ENCODE assay signal across 17 mouse cellular contexts in genomic region chr10:89764457-89765121, GRCm38 (mm10). TPM values are rescaled to one million over a fixed set of nuclear protein-coding genes. Genes with fewer than 3 reads are reported as not detected.
DNase-seq lines count a peak whose midpoint lies in the region; ATAC-seq and TF ChIP-seq lines count a peak whose summit lies in the region.
"Had no signal": no experiment of that assay in that cellular context is flagged by ENCODE, and none has a peak within 500 bp of the region (broad histone marks: within the 10 kb centered on the region; RNA-seq: fewer than 3 reads in every experiment).

No protein-coding gene starts in this region.

- no peak overlapping the region for H3K9ac ChIP-seq in heart, embryonic 15.5 days
- H3K9ac ChIP-seq in MEL (ENCODE audit: control insufficient read depth, low read depth, low read length, poor library complexity, severe bottlenecking) = peak overlapping the region; percentile 55
- H3K9ac ChIP-seq in liver, embryonic 14.5 days (replicated peaks) = peak overlapping the region; percentile 13; the same call in 1 of the 2 replicates
- H3K9ac ChIP-seq: forebrain, postnatal 0 days; lung, embryonic 15.5 days; midbrain, embryonic 13.5 days had no signal

- no peak for TF ChIP-seq RAD21 in MEL (IDR thresholded peaks at IDR 0.05; ENCODE audit: low read depth, low read length)

- no peaks in the 10 kb centered on the region for H3K27me3 ChIP-seq in heart, embryonic 15.5 days
- H3K27me3 ChIP-seq in MEL (ENCODE audit: control insufficient read depth in 1 of 2, insufficient read depth in 2 of 2, low read length in 2 of 2) = no peaks in the 10 kb centered on the region
- no peaks in the 10 kb centered on the region for H3K27me3 ChIP-seq in liver, embryonic 14.5 days (ENCODE audit: control insufficient read depth, insufficient read depth, low read length)
- H3K27me3 ChIP-seq: lung, embryonic 15.5 days; midbrain, embryonic 13.5 days had no signal

- no peak; the same call in 1 of the 2 replicates for ATAC-seq in heart, embryonic 15.5 days (replicated peaks; ENCODE audit: insufficient number of reproducible peaks, insufficient read depth, low FRiP score, low read depth)
- no peak for ATAC-seq in liver, embryonic 14.5 days (ENCODE audit: insufficient read depth)
- ATAC-seq: forebrain, postnatal 0 days; hindbrain, embryonic 16.5 days; midbrain, embryonic 13.5 days had no signal

- TF ChIP-seq EP300 in MEL (IDR thresholded peaks at IDR 0.05; ENCODE audit: low read depth in 1 of 2, low read length in 2 of 2) = peak; percentile 78 to 79
- 0 out of 2 replicates have a peak, but pooled peaks have one; percentile 8 for TF ChIP-seq EP300 in liver, embryonic 14.5 days (IDR thresholded peaks at IDR 0.05; ENCODE audit: low read depth)

- peaks cover 22% of the 10 kb centered on the region for H3K4me1 ChIP-seq in heart, embryonic 15.5 days (replicated peaks)
- H3K4me1 ChIP-seq in MEL (ENCODE audit: control insufficient read depth in 1 of 2, insufficient read depth in 2 of 2, low read length in 2 of 2) = peaks cover 11 to 16% of the 10 kb centered on the region in 2 experiments
- peaks cover 6 to 23% of the 10 kb centered on the region in 2 experiments; a peak in 3 of 4 replicates for H3K4me1 ChIP-seq in liver, embryonic 14.5 days (replicated peaks; ENCODE audit: control insufficient read depth in 2 of 2, insufficient read depth in 2 of 2, low read length in 1 of 2)
- H3K4me1 ChIP-seq: limb, embryonic 10.5 days; midbrain, embryonic 13.5 days had no signal

- no peak overlapping the region for H3K4me2 ChIP-seq in heart, embryonic 15.5 days
- peak overlapping the region; percentile 24 for H3K4me2 ChIP-seq in liver, embryonic 14.5 days (ENCODE audit: low read depth)
- H3K4me2 ChIP-seq: lung, embryonic 15.5 days; midbrain, embryonic 13.5 days had no signal

- no peak for TF ChIP-seq CTCF in MEL (IDR thresholded peaks at IDR 0.05 in 2 of 3, conservative IDR thresholded peaks at IDR 0.05 in 1 of 3; ENCODE audit: control insufficient read depth in 1 of 3, insufficient read depth in 1 of 3, low read depth in 2 of 3, low read length in 3 of 3, poor library complexity in 1 of 3, severe bottlenecking in 1 of 3)
- TF ChIP-seq CTCF in liver, embryonic 14.5 days (IDR thresholded peaks at IDR 0.05; ENCODE audit: low read depth) = no peak

- H3K79me2 ChIP-seq in MEL (ENCODE audit: control insufficient read depth, insufficient read depth, low read length, poor library complexity) = peaks cover 8% of the 10 kb centered on the region; the same call in 1 of the 2 replicates

- no peaks in the 10 kb centered on the region for H3K36me3 ChIP-seq in heart, embryonic 15.5 days
- peaks cover 0 to 9% of the 10 kb centered on the region in 2 experiments; a peak in 2 of 4 replicates for H3K36me3 ChIP-seq in MEL (ENCODE audit: control insufficient read depth in 1 of 2, insufficient read depth in 2 of 2, low read length in 2 of 2)
- H3K36me3 ChIP-seq in liver, embryonic 14.5 days (replicated peaks; ENCODE audit: control insufficient read depth, insufficient read depth, low read depth) = no peaks in the 10 kb centered on the region
- H3K36me3 ChIP-seq: limb, embryonic 10.5 days; lung, embryonic 15.5 days; midbrain, embryonic 13.5 days had no signal

- H3K27ac ChIP-seq in heart, embryonic 15.5 days = peak overlapping the region; percentile 56
- peak overlapping the region; percentile 75 for H3K27ac ChIP-seq in MEL (ENCODE audit: control insufficient read depth, low read depth, low read length)
- H3K27ac ChIP-seq in liver, embryonic 14.5 days = no peak overlapping the region
- H3K27ac ChIP-seq: limb, embryonic 10.5 days; lung, embryonic 15.5 days; midbrain, embryonic 13.5 days; stomach, postnatal 0 days had no signal

- no peaks in the 10 kb centered on the region for H3K9me3 ChIP-seq in heart, embryonic 15.5 days (replicated peaks)
- no peaks in the 10 kb centered on the region for H3K9me3 ChIP-seq in MEL (replicated peaks; ENCODE audit: insufficient read depth, low read length)
- no peaks in the 10 kb centered on the region for H3K9me3 ChIP-seq in liver, embryonic 14.5 days (ENCODE audit: control insufficient read depth, low read length)
- H3K9me3 ChIP-seq: limb, embryonic 10.5 days; lung, embryonic 15.5 days; midbrain, embryonic 13.5 days had no signal

- no peak for DNase-seq in heart, adult 8-10 months (ENCODE audit: low spot score)
- DNase-seq in 416B (ENCODE audit: low read depth) (peak; percentile 77), MEL (ENCODE audit: low read depth, low spot score) (peak; percentile 72)
- DNase-seq in liver, embryonic 14.5 days (ENCODE audit: low read depth in 3 of 3, low spot score in 3 of 3) = no peak
- DNase-seq in adrenal gland, postnatal 14 days = no peak
- no peak for DNase-seq in urinary bladder, adult 2 months (ENCODE audit: low spot score)
- no peak for DNase-seq in gastrocnemius, adult 18-20 months (ENCODE audit: low spot score)
- DNase-seq: adrenal gland, postnatal 10 days; forebrain, postnatal 0 days; kidney, adult 9 months had no signal

- no peak overlapping the region for H3K4me3 ChIP-seq in heart, embryonic 15.5 days
- H3K4me3 ChIP-seq in MEL (ENCODE audit: control insufficient read depth in 1 of 2, insufficient read depth in 1 of 2, low read depth in 2 of 2, low read length in 2 of 2) = peak overlapping the region; percentile 19 to 37
- no peak overlapping the region for H3K4me3 ChIP-seq in liver, embryonic 14.5 days (ENCODE audit: insufficient read depth in 1 of 2, low read depth in 2 of 2, low read length in 2 of 2)
- H3K4me3 ChIP-seq: limb, embryonic 10.5 days; lung, embryonic 15.5 days; midbrain, embryonic 13.5 days had no signal

- WGBS in heart, embryonic 15.5 days = 61% methylated on average over 9 of the region's 9 CpGs
- 20% methylated on average over 9 of the region's 9 CpGs for WGBS in liver, embryonic 14.5 days (ENCODE audit: insufficient replicate concordance)

- TF ChIP-seq POLR2A in MEL (IDR thresholded peaks at IDR 0.05; ENCODE audit: control insufficient read depth in 1 of 2, insufficient read depth in 1 of 2, low read depth in 1 of 2, low read length in 2 of 2, poor library complexity in 1 of 2) = no peak

TF ChIP-seq in MEL, 35 proteins besides CTCF, POLR2A, EP300 and RAD21:
- 0 out of 2 replicates have a peak, but pooled peaks have one; percentile 19 for TF ChIP-seq TBP (IDR thresholded peaks at IDR 0.05; ENCODE audit: low read depth, low read length)
- no peak for TF ChIP-seq UBTF (IDR thresholded peaks at IDR 0.05; ENCODE audit: borderline replicate concordance, insufficient read depth, low read depth, low read length)
- no peak for TF ChIP-seq ZC3H11A (IDR thresholded peaks at IDR 0.05; ENCODE audit: low read depth, low read length)
- TF ChIP-seq POLR2AphosphoS2 (IDR thresholded peaks at IDR 0.05; ENCODE audit: low read length) = no peak
- no peak for TF ChIP-seq MYB (IDR thresholded peaks at IDR 0.05; ENCODE audit: low read depth, low read length)
- no peak for TF ChIP-seq RCOR1 (IDR thresholded peaks at IDR 0.05; ENCODE audit: low read depth, low read length)
- no peak for TF ChIP-seq MAZ (IDR thresholded peaks at IDR 0.05; ENCODE audit: low read depth, low read length)
- TF ChIP-seq HCFC1 (IDR thresholded peaks at IDR 0.05; ENCODE audit: low read depth, low read length) = 0 out of 2 replicates have a peak, but pooled peaks have one; percentile 40
- peak; percentile 97 for TF ChIP-seq SIN3A (IDR thresholded peaks at IDR 0.05; ENCODE audit: low read length)
- peak; percentile 75 for TF ChIP-seq MXI1 (IDR thresholded peaks at IDR 0.05; ENCODE audit: low read depth, low read length)
- peak; percentile 23; the same call in 1 of the 2 replicates for TF ChIP-seq BHLHE40 (IDR thresholded peaks at IDR 0.05; ENCODE audit: borderline replicate concordance, low read depth, low read length)
- TF ChIP-seq GATA1 (IDR thresholded peaks at IDR 0.05; ENCODE audit: low read depth, low read length) = peak; percentile 83
- TF ChIP-seq ELF1 (IDR thresholded peaks at IDR 0.05; ENCODE audit: low read depth, low read length) = no peak
- TF ChIP-seq ZNF384 (IDR thresholded peaks at IDR 0.05; ENCODE audit: low read depth, low read length) = peak; percentile 93
- TF ChIP-seq JUND (IDR thresholded peaks at IDR 0.05; ENCODE audit: low read depth, low read length) = no peak
- TF ChIP-seq MYC (IDR thresholded peaks at IDR 0.05; ENCODE audit: low read depth, low read length) = peak; percentile 13; the same call in 1 of the 2 replicates
- TF ChIP-seq ETS1 (IDR thresholded peaks at IDR 0.05; ENCODE audit: low read depth, low read length) = peak; percentile 99
- peak; percentile 78 for TF ChIP-seq TCF12 (IDR thresholded peaks at IDR 0.05; ENCODE audit: low read depth, low read length)
- TF ChIP-seq POLR2AphosphoS5 (IDR thresholded peaks at IDR 0.05; ENCODE audit: borderline replicate concordance, low read depth, low read length) = no peak

RNA-seq across cellular contexts. Expression of gene Uhrf1bp1l, which starts 19.8 kb away (rescaled TPM):
- 18.0 and 19.2 TPM in 2 replicates for polyA plus RNA-seq in heart, embryonic 15.5 days (2015; fragmentation: Nextera tagmentation; extraction: Ambion mirVana)
- total RNA-seq in heart, adult 8-10 months (2022) = 10 to 100 TPM; 23.9 to 28.9 (median 27.7) TPM
- 26.0 and 29.4 TPM in 2 replicates for total RNA-seq in MEL (2012; rRNA removed)
- 10 to 100 TPM; 23.7 to 44.8 TPM for polyA plus RNA-seq in MEL (2012; ENCODE audit: insufficient read depth in 1 of 2, insufficient read length in 2 of 2, low read depth in 1 of 2, low replicate concordance in 2 of 2, missing spikeins in 1 of 2)
- polyA plus RNA-seq in liver, embryonic 14.5 days (2012; rRNA removed) = 5.7 and 9.6 TPM in 2 replicates
- 9.4 and 9.6 TPM in 2 replicates for polyA plus RNA-seq in liver, embryonic 14.5 days (2014; fragmentation: Nextera tagmentation; extraction: Ambion mirVana)
- 61.7 and 66.2 TPM in 2 replicates for total RNA-seq in adrenal gland, postnatal 14 days (2021)
- 42.7 and 43.8 TPM in 2 replicates for polyA plus RNA-seq in urinary bladder, adult 2 months (2012; rRNA removed)
- total RNA-seq in gastrocnemius, adult 18-20 months (2021) = 10 to 100 TPM; 13.2 to 21.6 TPM

RNA-seq across cellular contexts. Expression of gene Actr6, which starts 32.5 kb away (rescaled TPM):
- polyA plus RNA-seq in heart, embryonic 15.5 days (2015; fragmentation: Nextera tagmentation; extraction: Ambion mirVana) = 25.0 and 26.8 TPM in 2 replicates
- total RNA-seq in heart, adult 8-10 months (2022) = 10 to 100 TPM; 11.1 to 13.7 (median 12.9) TPM
- total RNA-seq in MEL (2012; rRNA removed) = 14.4 and 14.6 TPM in 2 replicates
- 100 to 1,000 TPM in 1 of 2 experiments, 10 to 100 TPM in 1; 15.3 to 414 TPM for polyA plus RNA-seq in MEL (2012; ENCODE audit: insufficient read depth in 1 of 2, insufficient read length in 2 of 2, low read depth in 1 of 2, low replicate concordance in 2 of 2, missing spikeins in 1 of 2)
- 3.1 and 6.3 TPM in 2 replicates for polyA plus RNA-seq in liver, embryonic 14.5 days (2012; rRNA removed)
- polyA plus RNA-seq in liver, embryonic 14.5 days (2014; fragmentation: Nextera tagmentation; extraction: Ambion mirVana) = 17.1 and 19.2 TPM in 2 replicates
- 21.8 and 26.2 TPM in 2 replicates for total RNA-seq in adrenal gland, postnatal 14 days (2021)
- polyA plus RNA-seq in urinary bladder, adult 2 months (2012; rRNA removed) = 12.0 and 14.4 TPM in 2 replicates
- 1 to 10 TPM; 5.5 to 7.7 TPM for total RNA-seq in gastrocnemius, adult 18-20 months (2021)
- polyA plus RNA-seq: small intestine, adult 2 months had no signal

Comparison
In these comparisons a context has a peak if more than half of its experiments do, and no peak if none do; other contexts are left out.
1. H3K4me3 ChIP-seq: peak in MEL (2 of 2); none in heart, embryonic 15.5 days (single experiment) and liver, embryonic 14.5 days (0 of 2).
2. DNase-seq: peak in 416B (single experiment) and MEL (single experiment); none in heart, adult 8-10 months (single experiment), liver, embryonic 14.5 days (0 of 3), adrenal gland, postnatal 14 days (single experiment), urinary bladder, adult 2 months (single experiment) and gastrocnemius, adult 18-20 months (single experiment).